Mouse (Mus musculus) testis, adult 2 months (tissue): ENCODE data around the gene Tssk1.

Source experiments
- CTCF ChIP-seq: fragments of 200-500 bp; IDR thresholded peaks from 2 replicates; pipeline ENCODE4 v1.5.1; 2012; ENCODE audit warnings: low read depth, mild to moderate bottlenecking, inconsistent platforms, low read length, moderate library complexity; ENCODE audit not compliant: control insufficient read depth, insufficient read depth, insufficient replicate concordance
- POLR2A ChIP-seq: fragments of 200-500 bp; IDR thresholded peaks from 2 replicates; pipeline ENCODE4 v1.6.1; 2012; ENCODE audit warnings: low read depth, mild to moderate bottlenecking, inconsistent platforms, low read length, moderate library complexity; ENCODE audit not compliant: control insufficient read depth

GRCm38 (mm10) chr16:17890917-17891566 is 3.0 kb upstream of the Tssk1 start:
- TF ChIP-seq CTCF (no peak), POLR2A (no peak)
